Mouse (Mus musculus) spleen, adult 2 months (tissue): ENCODE measurements around the gene Rasa3.

Experiments used
- CTCF ChIP-seq: fragments of 200-500 bp; IDR thresholded peaks from 2 replicates; pipeline ENCODE4 v1.5.1; 2011; ENCODE audit warnings: mild to moderate bottlenecking, inconsistent platforms; ENCODE audit not compliant: insufficient read depth, insufficient read length, insufficient replicate concordance; ENCODE audit errors: extremely low read depth
- POLR2A ChIP-seq: fragments of 200-500 bp; IDR thresholded peaks from 2 replicates; pipeline ENCODE4 v1.6.1; 2011; ENCODE audit warnings: low read depth, low read length, inconsistent platforms

DNA sequence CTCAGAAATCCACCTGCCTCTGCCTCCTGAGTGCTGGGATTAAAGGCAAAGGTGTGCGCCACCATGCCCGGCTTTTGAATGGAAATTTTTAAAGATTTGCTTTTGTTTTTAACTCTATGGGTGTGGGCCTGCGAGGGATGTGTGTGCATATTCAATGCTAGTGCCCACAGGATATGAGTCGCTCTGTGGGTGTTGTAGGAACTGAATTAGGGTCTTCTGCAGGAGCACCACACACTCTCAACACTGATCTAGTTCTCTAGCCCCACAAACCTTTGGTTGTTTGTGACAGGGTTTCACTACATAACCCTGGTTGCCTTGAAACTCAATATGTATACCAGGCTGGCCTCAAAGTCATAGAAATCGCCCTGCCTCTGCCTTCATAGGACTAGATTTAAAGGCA, 11.9 kb upstream of the Rasa3 start:
- no peak for TF ChIP-seq POLR2A
- no peak for TF ChIP-seq CTCF
